Mouse (Mus musculus) forebrain, embryonic 12.5 days (tissue): Measurements from ENCODE around the gene Gpha2. TPM values are rescaled to one million over a fixed set of nuclear protein-coding genes. Genes with fewer than 3 reads are reported as not detected.

ENCODE experiments used
- ATAC-seq: fragments of 200-750 bp; cut with Nextera tagmentation; 2 replicates; pipeline ENCODE4 v1.8.0; 2017; ENCODE audit warnings: moderate TSS enrichment; ENCODE audit not compliant: low FRiP score
- H3K27ac ChIP-seq: fragments of 300-500 bp; sonication (generic); 2 replicates; pipeline ENCODE4 v1.5.1; 2016; ENCODE audit warnings: mild to moderate bottlenecking
- H3K27me3 ChIP-seq: fragments of 300-500 bp; sonication (generic); 2 replicates; pipeline ENCODE4 v1.6.1; 2016; ENCODE audit warnings: mild to moderate bottlenecking
- H3K36me3 ChIP-seq: fragments of 300-500 bp; sonication (generic); replicated peaks from 2 replicates; pipeline ENCODE4 v1.6.1; 2016; ENCODE audit warnings: mild to moderate bottlenecking
- H3K4me1 ChIP-seq: fragments of 300-500 bp; sonication (generic); 2 replicates; pipeline ENCODE4 v1.6.1; 2016
- H3K4me2 ChIP-seq: fragments of 300-500 bp; sonication (generic); 2 replicates; pipeline ENCODE4 v1.6.1; 2016; ENCODE audit warnings: mild to moderate bottlenecking, moderate library complexity
- H3K4me3 ChIP-seq: fragments of 300-500 bp; sonication (generic); replicated peaks from 2 replicates; pipeline ENCODE4 v1.5.1; 2016; ENCODE audit warnings: mild to moderate bottlenecking
- H3K9ac ChIP-seq: fragments of 300-500 bp; sonication (generic); 2 replicates; pipeline ENCODE4 v1.6.1; 2016; ENCODE audit warnings: mild to moderate bottlenecking
- H3K9me3 ChIP-seq: fragments of 300-500 bp; sonication (generic); 2 replicates; pipeline ENCODE4 v1.6.1; 2016
- WGBS: fragments of 180-500 bp; shearing (Covaris S2); methylation state at CpG from one replicate; pipeline ENCODE4 v1.1.7; 2016; 5-methylcytosine and 5-hydroxymethylcytosine counted together
- polyA plus RNA-seq: library from polyadenylated mRNA; unstranded; fragments of >200 nt; fragmentation: Nextera tagmentation; extraction: Ambion mirVana; gene quantifications from 2 replicates; pipeline ENCODE4 v1.2.1, GENCODE M21; 2016

The Gpha2 gene
- polyA plus RNA-seq, 1 experiment from 2014 or later = 0.91 TPM

DNA sequence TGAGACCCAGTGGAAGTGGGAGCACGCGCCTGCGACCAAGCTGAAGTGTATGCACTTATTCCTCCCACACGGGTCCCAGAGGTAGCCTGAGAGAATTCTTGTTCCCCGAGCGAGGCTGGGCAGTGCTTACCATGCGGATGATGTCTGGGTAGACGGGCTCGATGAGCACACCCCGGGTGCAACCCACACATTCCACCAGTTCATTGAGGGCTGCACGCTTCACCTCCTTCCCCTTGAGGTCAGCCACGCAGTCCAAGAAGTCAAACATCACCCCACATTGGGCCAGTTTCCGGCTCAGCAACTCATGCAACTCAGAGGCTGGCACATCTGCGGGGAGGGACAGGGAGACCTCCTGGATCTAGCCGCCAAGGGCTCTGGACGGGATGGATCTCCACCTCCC is 7.5 kb downstream of the Gpha2 start:
- ATAC-seq = no peak
- Histone ChIP-seq H3K27ac (no peak overlapping the region), H3K4me3 (no peak overlapping the region), H3K9me3 (no peaks in the 10 kb centered on the region), H3K36me3 (peaks cover 47% of the 10 kb centered on the region), H3K27me3 (no peaks in the 10 kb centered on the region), H3K4me1 (peaks cover 18% of the 10 kb centered on the region), H3K9ac (no peak overlapping the region), H3K4me2 (no peak overlapping the region)
- WGBS = 91% methylated on average over 16 of the region's 16 CpGs

DNA sequence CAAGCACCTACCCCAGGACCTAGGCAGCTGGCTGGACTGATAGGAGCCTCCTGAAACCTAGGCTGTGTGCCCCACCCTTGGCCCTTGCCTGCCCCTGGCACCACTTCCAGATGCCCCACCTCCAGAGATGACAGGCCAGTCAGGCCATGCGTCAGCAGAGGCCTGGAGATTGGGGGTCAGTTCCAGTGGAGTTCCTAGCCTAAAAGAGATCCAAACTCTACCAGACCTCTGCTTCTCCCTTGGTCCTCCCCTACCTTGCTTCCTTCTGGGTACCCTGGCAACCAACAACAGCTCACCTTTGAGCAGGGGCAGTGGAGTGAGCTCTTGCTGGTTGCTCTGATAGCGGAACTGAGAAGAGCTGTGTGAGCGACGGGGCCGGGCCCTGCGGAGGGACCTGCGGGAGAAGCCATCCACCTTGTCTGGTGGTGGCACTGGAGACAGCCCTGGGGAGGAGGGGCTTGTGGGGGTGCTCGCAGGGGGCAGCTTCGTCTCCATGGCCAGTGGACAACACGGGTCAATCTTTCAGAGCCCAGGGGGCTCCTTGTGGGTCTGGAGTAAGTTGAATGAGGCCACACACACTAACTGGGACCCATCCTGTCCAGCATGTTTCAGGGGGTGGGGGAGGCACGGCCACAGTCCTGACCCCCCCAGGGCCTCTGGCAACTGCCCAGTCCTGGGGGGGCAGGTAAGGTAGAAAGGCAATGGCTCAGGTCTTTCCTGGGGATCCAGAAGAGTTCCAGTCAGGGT is 8.3 kb downstream of the Gpha2 start:
- WGBS = 63% methylated on average over 10 of the region's 11 CpGs
- ATAC-seq = no peak
- peak overlapping the region; percentile 80 for H3K9ac ChIP-seq
- H3K36me3 ChIP-seq = peaks cover 39% of the 10 kb centered on the region
- H3K27ac ChIP-seq = no peak overlapping the region
- peaks cover 18% of the 10 kb centered on the region for H3K4me1 ChIP-seq
- H3K9me3 ChIP-seq = no peaks in the 10 kb centered on the region
- peak overlapping the region; percentile 75 for H3K4me2 ChIP-seq
- H3K4me3 ChIP-seq = peak overlapping the region; percentile 72
- H3K27me3 ChIP-seq = no peaks in the 10 kb centered on the region

DNA sequence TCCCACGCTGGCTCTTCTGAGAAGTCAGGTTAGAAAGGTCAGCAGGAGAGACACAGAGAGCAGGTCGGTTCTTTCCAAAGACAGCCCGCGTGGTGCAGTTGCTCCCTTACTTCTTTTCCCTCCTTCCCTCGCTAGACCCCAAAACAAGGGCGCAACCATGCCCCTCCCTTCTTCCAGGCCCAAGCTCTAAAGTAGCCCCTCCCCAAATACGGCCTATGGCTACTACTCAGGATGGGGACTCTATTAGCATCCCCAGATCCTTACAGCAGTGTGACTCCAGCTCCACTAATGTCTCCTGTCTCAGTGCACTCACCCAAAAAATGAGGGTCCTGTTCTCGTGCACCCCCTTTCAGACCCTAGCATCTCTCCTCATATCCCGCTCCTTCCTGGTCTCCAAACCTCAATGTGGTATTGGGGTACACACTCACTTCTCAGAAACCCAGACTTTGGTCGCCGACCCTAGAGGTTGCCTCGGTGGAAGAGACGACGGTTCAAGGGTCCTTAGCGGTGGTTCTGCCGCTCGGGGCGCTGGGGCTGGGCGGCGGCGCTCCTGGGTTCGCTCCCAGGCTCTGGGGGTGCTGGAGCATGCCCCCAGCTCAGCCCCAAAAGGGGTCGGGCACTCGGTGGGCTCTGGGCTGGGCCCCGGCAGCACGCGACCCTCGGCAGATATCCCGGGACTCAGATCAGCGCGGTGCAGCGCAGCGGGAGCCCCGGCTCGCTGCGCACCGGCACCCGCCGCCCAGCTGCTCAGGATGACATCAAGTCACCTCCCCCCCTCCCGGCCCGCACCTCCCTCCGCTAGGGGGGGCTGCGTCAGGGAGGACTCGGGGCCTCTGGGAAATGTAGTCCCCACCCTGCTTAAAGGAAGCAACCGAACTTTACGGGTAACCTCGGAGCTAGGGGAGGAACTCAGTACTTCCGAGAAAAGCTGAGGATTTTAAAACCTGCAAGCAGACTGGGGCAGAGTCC is 9.2 kb downstream of the Gpha2 start, which contains the start of gene Ppp2r5b:
Ppp2r5b (minus strand) TSS at position 789 of the 969 bp plus-strand sequence.
- ATAC-seq = peak; percentile 94
- WGBS = 1% methylated on average over 48 of the region's 48 CpGs
- no peaks in the 10 kb centered on the region for H3K27me3 ChIP-seq
- peak within 1 kb of the TSS; percentile 75 for H3K4me2 ChIP-seq
- H3K9ac ChIP-seq = peak within 1 kb of the TSS; percentile 80
- H3K4me3 ChIP-seq = peak within 1 kb of the TSS; percentile 72
- peak within 1 kb of the TSS; percentile 95 for H3K27ac ChIP-seq
- peaks cover 18% of the 10 kb centered on the region for H3K4me1 ChIP-seq
- no peaks in the 10 kb centered on the region for H3K9me3 ChIP-seq
- peaks cover 32% of the 10 kb centered on the region for H3K36me3 ChIP-seq

DNA sequence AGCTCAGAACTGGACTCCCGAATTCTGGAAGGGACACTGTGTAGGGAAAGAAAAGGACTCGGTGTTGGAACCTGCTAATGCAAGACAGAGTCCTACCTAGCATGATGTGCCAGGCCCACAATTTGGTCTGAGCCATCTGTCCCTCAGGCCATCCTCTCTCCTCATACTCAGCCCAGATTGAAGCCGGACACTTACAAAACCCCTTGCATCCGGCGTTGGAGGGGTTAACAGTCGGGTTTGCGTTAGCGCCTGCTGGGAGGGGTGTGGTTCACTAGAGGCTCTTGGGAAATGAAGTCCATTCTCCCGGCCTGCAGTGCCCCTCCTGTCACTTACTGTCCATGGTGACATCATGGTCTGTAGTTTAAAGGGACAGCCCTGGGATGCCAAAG is 9.9 kb downstream of the Gpha2 start:
- no peaks in the 10 kb centered on the region for H3K9me3 ChIP-seq
- peaks cover 25% of the 10 kb centered on the region for H3K36me3 ChIP-seq
- peak; percentile 91 for ATAC-seq
- H3K9ac ChIP-seq = peak overlapping the region; percentile 80
- peaks cover 20% of the 10 kb centered on the region for H3K4me1 ChIP-seq
- H3K4me2 ChIP-seq = peak overlapping the region; percentile 75
- H3K27me3 ChIP-seq = no peaks in the 10 kb centered on the region
- H3K27ac ChIP-seq = peak overlapping the region; percentile 95
- 0% methylated on average over 9 of the region's 9 CpGs for WGBS
- peak overlapping the region; percentile 72 for H3K4me3 ChIP-seq

DNA sequence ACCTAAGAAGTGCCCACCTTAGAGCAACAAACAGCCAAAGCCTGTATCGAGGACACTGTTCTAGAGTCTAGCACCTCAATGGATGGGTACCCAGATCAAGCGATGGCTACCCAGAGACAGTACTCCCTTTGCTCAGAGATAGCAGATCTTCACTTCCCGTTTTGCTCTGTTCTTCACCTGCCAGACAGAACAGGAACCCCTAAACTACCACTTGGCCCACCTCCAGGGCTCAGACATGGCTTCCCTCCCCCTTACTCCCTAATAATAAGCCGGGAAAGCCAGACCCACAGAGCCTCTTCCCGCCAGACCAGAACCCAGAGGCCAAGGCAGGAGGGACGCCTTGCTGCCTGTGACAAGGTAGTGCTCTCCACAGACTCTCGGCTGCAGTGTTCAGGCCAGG is 10.7 kb downstream of the Gpha2 start:
- WGBS = 66% methylated on average over 7 of the region's 7 CpGs
- H3K27ac ChIP-seq = no peak overlapping the region

DNA sequence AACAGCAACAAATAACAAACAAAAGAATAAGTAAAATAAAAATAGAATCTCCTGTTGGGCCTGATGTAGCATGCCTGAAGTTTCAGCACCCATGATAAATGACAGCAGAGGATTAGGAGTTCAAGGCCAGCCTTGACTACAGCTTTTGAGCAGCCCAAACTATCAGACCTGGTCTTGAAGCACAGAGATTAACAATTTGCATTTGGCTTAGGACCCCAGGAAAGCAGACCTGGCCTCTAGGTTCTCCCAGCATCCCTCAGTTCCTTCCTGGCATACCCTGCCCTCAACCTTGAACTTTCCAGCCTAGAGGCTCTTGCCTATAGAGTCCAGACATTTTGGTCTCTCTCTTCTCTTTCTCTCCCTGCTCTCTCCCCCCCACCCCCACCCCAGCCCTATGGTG is 12.6 kb downstream of the Gpha2 start:
- peaks cover 3% of the 10 kb centered on the region; the same call in 1 of the 2 replicates for H3K36me3 ChIP-seq
- no peak overlapping the region for H3K4me3 ChIP-seq
- peaks cover 33% of the 10 kb centered on the region for H3K4me1 ChIP-seq
- no peaks in the 10 kb centered on the region for H3K27me3 ChIP-seq
- ATAC-seq = no peak
- no peak overlapping the region for H3K4me2 ChIP-seq
- no peak overlapping the region for H3K9ac ChIP-seq
- H3K27ac ChIP-seq = no peak overlapping the region
- H3K9me3 ChIP-seq = no peaks in the 10 kb centered on the region

More for the DNA sequence above, 10.7 kb downstream of the Gpha2 start:
- no peak for ATAC-seq
- Histone ChIP-seq H3K9ac (no peak overlapping the region), H3K4me1 (peaks cover 20% of the 10 kb centered on the region), H3K4me3 (no peak overlapping the region), H3K4me2 (no peak overlapping the region), H3K36me3 (peaks cover 17% of the 10 kb centered on the region; the same call in 1 of the 2 replicates), H3K9me3 (no peaks in the 10 kb centered on the region), H3K27me3 (no peaks in the 10 kb centered on the region)

DNA sequence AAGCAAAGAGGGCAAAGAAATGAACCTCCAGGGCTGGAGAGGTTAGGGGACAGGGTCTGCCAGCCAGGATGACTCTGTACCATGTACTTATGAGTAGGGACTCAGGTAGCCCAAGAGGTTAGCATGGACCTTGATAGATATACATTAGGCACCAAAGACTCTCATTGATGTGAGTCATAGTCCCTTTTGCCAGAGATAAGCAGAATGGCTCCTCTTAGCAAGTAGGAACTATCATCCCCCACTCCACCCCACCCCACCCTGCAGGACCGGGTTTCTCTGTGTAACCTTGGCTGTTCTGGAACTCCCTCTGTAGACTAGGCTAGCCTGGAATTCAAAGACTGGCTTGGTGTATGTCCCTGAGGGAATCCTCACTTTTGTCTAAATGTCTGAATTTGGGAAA is 14.0 kb downstream of the Gpha2 start:
- H3K4me3 ChIP-seq = no peak overlapping the region
- H3K36me3 ChIP-seq = peaks cover 4% of the 10 kb centered on the region
- no peaks in the 10 kb centered on the region for H3K27me3 ChIP-seq
- H3K9ac ChIP-seq = no peak overlapping the region
- no peaks in the 10 kb centered on the region for H3K9me3 ChIP-seq
- peaks cover 20% of the 10 kb centered on the region for H3K4me1 ChIP-seq
- WGBS = 68% methylated on average over 1 of the region's 1 CpGs
- H3K27ac ChIP-seq = no peak overlapping the region
- ATAC-seq = no peak
- no peak overlapping the region for H3K4me2 ChIP-seq

DNA sequence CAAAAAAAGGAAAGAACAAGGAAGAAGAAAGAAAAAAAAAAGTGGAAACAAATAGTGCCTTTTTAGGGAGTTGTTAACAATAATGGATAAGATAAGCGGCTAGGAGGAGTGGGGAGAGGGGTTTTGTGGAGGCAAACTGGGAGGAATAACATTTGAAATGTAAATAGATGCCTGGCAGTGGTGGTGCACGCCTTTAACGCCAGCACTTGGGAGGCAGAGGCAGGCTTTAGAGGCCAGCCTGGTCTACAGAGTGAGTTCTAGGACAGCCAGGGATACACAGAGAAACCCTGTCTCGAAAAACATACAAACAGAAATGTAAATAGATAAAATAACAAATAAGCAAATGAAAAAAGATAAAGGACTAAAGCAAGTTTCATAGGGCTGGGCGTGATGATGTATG is 14.5 kb downstream of the Gpha2 start:
- Histone ChIP-seq H3K9me3 (no peaks in the 10 kb centered on the region), H3K27me3 (no peaks in the 10 kb centered on the region), H3K27ac (no peak overlapping the region), H3K9ac (no peak overlapping the region), H3K4me1 (peaks cover 19% of the 10 kb centered on the region), H3K4me2 (peak overlapping the region; percentile 84), H3K36me3 (peaks cover 9% of the 10 kb centered on the region), H3K4me3 (0 out of 2 replicates have a peak overlapping the region, but pooled peaks have one; percentile 66)
- WGBS = 40% methylated on average over 5 of the region's 5 CpGs
- ATAC-seq = no peak

DNA sequence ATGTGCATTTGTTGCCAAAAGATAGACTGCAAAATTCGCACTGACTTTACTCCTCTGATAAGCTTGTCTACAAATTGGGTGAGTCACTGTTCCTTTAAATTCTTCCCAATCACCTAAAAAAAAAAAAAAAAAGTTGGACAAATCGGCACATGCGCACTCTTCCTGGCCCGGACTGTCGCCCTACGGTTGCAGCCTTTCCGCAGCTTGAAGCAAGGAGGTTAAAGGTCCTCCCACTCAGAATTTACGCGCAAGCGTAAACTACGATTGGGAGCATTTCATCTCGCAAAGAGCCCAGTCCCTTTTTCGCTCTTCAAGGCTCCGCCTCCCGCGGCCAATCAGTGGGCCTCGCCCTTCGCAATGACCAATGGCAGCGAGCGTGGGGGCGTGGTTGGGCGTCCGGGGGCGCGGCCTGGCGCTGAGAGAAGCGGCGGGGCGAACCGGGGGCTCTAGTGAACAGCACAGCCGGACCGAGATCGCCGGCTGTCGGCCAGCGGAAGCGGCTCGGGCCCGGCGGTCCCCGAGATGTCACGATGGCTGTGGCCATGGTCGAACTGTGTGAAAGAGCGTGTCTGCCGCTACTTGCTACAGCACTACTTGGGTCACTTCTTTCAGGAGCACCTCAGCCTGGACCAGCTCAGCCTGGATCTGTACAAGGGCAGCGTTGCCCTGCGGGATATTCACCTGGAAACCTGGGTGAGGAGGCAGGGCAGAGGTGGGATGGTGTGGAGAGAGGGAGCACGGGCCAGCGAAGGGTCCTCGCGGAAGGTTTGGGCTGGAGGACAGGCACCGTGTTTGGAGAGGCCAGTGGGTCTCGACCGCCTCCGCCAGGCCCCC is 15.3 kb downstream of the Gpha2 start, which contains the start of gene Atg2a:
Atg2a (plus strand) TSS at position 395 of the 834 bp plus-strand sequence.
- peak within 1 kb of the TSS; percentile 37; the same call in 1 of the 2 replicates for H3K27ac ChIP-seq
- WGBS = under 1% methylated on average over 55 of the region's 55 CpGs
- H3K4me1 ChIP-seq = peaks cover 16% of the 10 kb centered on the region
- no peaks in the 10 kb centered on the region for H3K27me3 ChIP-seq
- H3K4me3 ChIP-seq = peak within 1 kb of the TSS; percentile 66
- H3K36me3 ChIP-seq = peaks cover 13% of the 10 kb centered on the region
- no peaks in the 10 kb centered on the region for H3K9me3 ChIP-seq
- H3K4me2 ChIP-seq = peak within 1 kb of the TSS; percentile 84
- peak within 1 kb of the TSS; percentile 85 for H3K9ac ChIP-seq
- peak; percentile 95 for ATAC-seq

DNA sequence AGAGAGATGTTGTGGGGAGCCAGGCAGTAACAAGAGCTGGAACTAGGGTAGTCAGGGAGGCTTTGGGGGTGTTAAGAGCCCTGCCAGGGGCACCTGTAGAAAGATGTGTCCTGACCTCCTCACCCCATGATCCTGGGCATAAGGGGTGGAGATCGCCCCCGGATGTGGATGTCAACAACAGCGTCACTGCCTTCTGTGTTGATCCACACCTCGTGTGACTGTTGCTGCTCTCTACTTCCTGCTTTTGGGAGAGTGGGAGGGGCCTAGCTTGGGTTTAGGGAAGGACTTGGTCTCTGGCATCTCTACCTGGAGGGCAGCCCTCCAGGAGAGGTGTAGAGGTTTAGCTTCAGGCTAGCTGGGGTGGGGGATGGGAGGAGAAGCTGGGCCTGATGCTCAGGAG is 16.1 kb downstream of the Gpha2 start:
- Histone ChIP-seq H3K36me3 (peaks cover 21% of the 10 kb centered on the region), H3K9me3 (no peaks in the 10 kb centered on the region), H3K4me3 (peak overlapping the region; percentile 66), H3K4me2 (peak overlapping the region; percentile 84), H3K4me1 (peaks cover 15% of the 10 kb centered on the region), H3K9ac (peak overlapping the region; percentile 85), H3K27me3 (no peaks in the 10 kb centered on the region), H3K27ac (no peak overlapping the region)
- WGBS = 1% methylated on average over 4 of the region's 4 CpGs
- no peak for ATAC-seq

DNA sequence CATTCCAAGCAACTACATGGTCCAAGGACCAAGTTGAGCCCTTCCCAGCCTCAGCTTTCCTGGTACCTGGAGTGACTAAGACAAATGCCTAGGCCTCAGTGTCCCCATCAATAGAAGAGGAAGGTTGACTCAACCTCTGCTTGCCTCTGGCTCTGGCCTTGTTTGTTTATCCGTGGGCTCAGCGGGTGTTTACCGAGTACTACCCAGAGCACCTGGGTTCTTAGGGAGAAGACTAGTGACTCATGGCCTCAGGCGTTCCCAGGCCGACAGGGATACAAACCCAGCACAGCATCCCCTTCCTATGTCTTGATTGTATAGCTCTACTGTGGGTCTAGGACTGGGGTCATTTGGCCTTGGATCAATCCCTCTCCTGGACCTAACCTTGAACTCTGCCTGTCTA is 17.0 kb downstream of the Gpha2 start:
- Histone ChIP-seq H3K9ac (0 out of 2 replicates have a peak overlapping the region, but pooled peaks have one; percentile 4), H3K27ac (no peak overlapping the region), H3K4me3 (no peak overlapping the region), H3K4me1 (peaks cover 15% of the 10 kb centered on the region), H3K4me2 (no peak overlapping the region), H3K27me3 (no peaks in the 10 kb centered on the region), H3K9me3 (no peaks in the 10 kb centered on the region), H3K36me3 (peaks cover 30% of the 10 kb centered on the region)
- ATAC-seq = no peak
- 88% methylated on average over 5 of the region's 5 CpGs for WGBS
